16 mouse cellular contexts compared by ENCODE assay signal in the genomic region with DNA sequence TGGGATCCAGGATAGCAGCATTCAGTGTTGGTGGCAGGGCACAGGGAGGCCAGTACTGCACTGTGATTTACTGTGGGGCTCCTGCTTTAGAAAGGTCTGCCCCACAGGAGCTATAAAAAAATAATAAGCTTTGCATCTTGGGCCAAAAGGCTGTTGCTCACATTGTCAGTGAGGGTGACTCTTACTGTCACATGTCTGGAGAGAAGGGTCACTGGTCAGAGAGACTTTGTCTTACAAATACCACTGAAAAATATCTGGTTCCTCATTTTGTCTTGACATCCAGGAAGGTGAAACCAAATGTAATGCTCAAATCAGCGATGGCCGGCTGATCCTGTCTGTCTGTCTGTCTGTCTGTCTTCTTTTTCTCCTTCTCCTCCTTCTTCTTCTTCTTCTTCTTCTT. TPM values are rescaled to one million over a fixed set of nuclear protein-coding genes. Genes with fewer than 3 reads are reported as not detected.
"Had no signal": no experiment of that assay in that cellular context is flagged by ENCODE, and none has a peak within 500 bp of the region (broad histone marks: within the 10 kb centered on the region; RNA-seq: fewer than 3 reads in every experiment).

No protein-coding gene starts in this region.

- H3K9ac ChIP-seq: limb, embryonic 13.5 days; liver, embryonic 12.5 days; lung, embryonic 14.5 days; midbrain, embryonic 13.5 days; neural tube, embryonic 15.5 days had no signal

- H3K9me3 ChIP-seq: limb, embryonic 13.5 days; liver, embryonic 12.5 days; midbrain, embryonic 13.5 days; neural tube, embryonic 15.5 days had no signal

- ATAC-seq: liver, embryonic 12.5 days; midbrain, embryonic 13.5 days had no signal

- H3K27me3 ChIP-seq: limb, embryonic 13.5 days; midbrain, embryonic 13.5 days; neural tube, embryonic 15.5 days had no signal

- H3K4me1 ChIP-seq: limb, embryonic 13.5 days; midbrain, embryonic 13.5 days; neural tube, embryonic 15.5 days had no signal

- DNase-seq: kidney, adult 11 months; kidney, adult 9 months; kidney, postnatal 36 days; left cerebral cortex, postnatal 4 days; lung, embryonic 14.5 days; lung, postnatal 10 days; right cerebral cortex, adult 18-20 months; spleen, adult 18-20 months; thymus, postnatal 36 days had no signal

- H3K27ac ChIP-seq: kidney, postnatal 0 days; limb, embryonic 13.5 days; liver, embryonic 12.5 days; midbrain, embryonic 13.5 days; neural tube, embryonic 15.5 days had no signal

- H3K36me3 ChIP-seq: limb, embryonic 13.5 days; liver, embryonic 12.5 days; midbrain, embryonic 13.5 days; neural tube, embryonic 15.5 days had no signal

- H3K4me2 ChIP-seq: limb, embryonic 13.5 days; liver, embryonic 12.5 days; lung, embryonic 14.5 days; midbrain, embryonic 13.5 days; neural tube, embryonic 15.5 days had no signal

- H3K4me3 ChIP-seq: limb, embryonic 13.5 days; liver, embryonic 12.5 days; midbrain, embryonic 13.5 days; myocyte; neural tube, embryonic 15.5 days had no signal

RNA-seq across cellular contexts. Expression of a gene that starts 8.2 kb away (rescaled TPM):
- polyA plus RNA-seq: myocyte; neural tube, embryonic 11.5 days had no signal
